Mouse (Mus musculus) hindbrain, embryonic 14.5 days (tissue): ENCODE results near the gene Paqr9. TPM values are rescaled to one million over a fixed set of nuclear protein-coding genes. Genes with fewer than 3 reads are reported as not detected.

ENCODE experiments used
- ATAC-seq: fragments of 200-750 bp; cut with Nextera tagmentation; 2 replicates; pipeline ENCODE4 v1.8.0; 2017; ENCODE audit warnings: moderate number of reproducible peaks, mild to moderate bottlenecking, moderate TSS enrichment, moderate library complexity; ENCODE audit not compliant: low FRiP score
- DNase-seq: peaks from one replicate; pipeline ENCODE4 v3.0.0-alpha.2; 2015; ENCODE audit warnings: low spot score
- H3K27ac ChIP-seq: fragments of 300-500 bp; sonication (generic); 2 replicates; pipeline ENCODE4 v1.5.1; 2014; ENCODE audit warnings: mild to moderate bottlenecking, moderate library complexity
- H3K27me3 ChIP-seq: fragments of 300-500 bp; sonication (generic); 2 replicates; pipeline ENCODE4 v1.6.1; 2014; ENCODE audit warnings: mild to moderate bottlenecking, low read length, mixed read lengths; ENCODE audit not compliant: control insufficient read depth, insufficient read depth
- H3K36me3 ChIP-seq: fragments of 300-500 bp; sonication (generic); replicated peaks from 2 replicates; pipeline ENCODE4 v1.6.1; 2014; ENCODE audit not compliant: control insufficient read depth, insufficient read depth
- H3K4me1 ChIP-seq: fragments of 300-500 bp; sonication (generic); replicated peaks from 2 replicates; pipeline ENCODE4 v1.6.1; 2014; ENCODE audit warnings: antibody characterized with exemption, low read length, mixed read lengths; ENCODE audit not compliant: control insufficient read depth, insufficient read depth
- H3K4me2 ChIP-seq: fragments of 300-500 bp; sonication (generic); replicated peaks from 2 replicates; pipeline ENCODE4 v1.6.1; 2014; ENCODE audit warnings: mild to moderate bottlenecking, moderate library complexity
- H3K4me3 ChIP-seq: fragments of 300-500 bp; sonication (generic); replicated peaks from 2 replicates; pipeline ENCODE4 v1.5.1; 2014; ENCODE audit warnings: mild to moderate bottlenecking, low read length
- H3K9ac ChIP-seq: fragments of 300-500 bp; sonication (generic); 2 replicates; pipeline ENCODE4 v1.6.1; 2014
- H3K9me3 ChIP-seq: fragments of 300-500 bp; sonication (generic); 2 replicates; pipeline ENCODE4 v1.6.1; 2016; ENCODE audit warnings: low read length; ENCODE audit not compliant: control insufficient read depth
- WGBS: fragments of 180-500 bp; shearing (Covaris S2); extraction: QIAGEN DNeasy Blood & Tissue Kit; methylation state at CpG from one replicate; pipeline ENCODE4 v1.1.7; 2014; 5-methylcytosine and 5-hydroxymethylcytosine counted together
- polyA plus RNA-seq: library from polyadenylated mRNA; unstranded; fragments of >200 nt; fragmentation: Nextera tagmentation; extraction: Ambion mirVana; gene quantifications from 2 replicates; pipeline ENCODE4 v1.2.1, GENCODE M21; 2014

The Paqr9 gene
- polyA plus RNA-seq, 1 experiment from 2014 or later = 8.7 TPM

GRCm38 (mm10) chr9:95569966-95570365, 10.5 kb downstream of the Paqr9 start:
- H3K4me3 ChIP-seq = no peak overlapping the region
- no peak overlapping the region for H3K4me2 ChIP-seq
- WGBS = 88% methylated on average over 5 of the region's 5 CpGs
- DNase-seq = no peak
- no peak for ATAC-seq
- H3K27ac ChIP-seq = no peak overlapping the region
- no peaks in the 10 kb centered on the region for H3K36me3 ChIP-seq
- H3K9ac ChIP-seq = no peak overlapping the region
- H3K9me3 ChIP-seq = no peaks in the 10 kb centered on the region
- H3K27me3 ChIP-seq = no peaks in the 10 kb centered on the region
- H3K4me1 ChIP-seq = 0 out of 2 replicates have a peak, but pooled peaks cover 6% of the 10 kb centered on the region

GRCm38 (mm10) chr9:95570604-95571003, 11.1 kb downstream of the Paqr9 start:
- H3K36me3 ChIP-seq = no peaks in the 10 kb centered on the region
- ATAC-seq (no peak), DNase-seq (no peak)
- WGBS = 92% methylated on average over 4 of the region's 4 CpGs
- no peak overlapping the region for H3K4me2 ChIP-seq
- no peak overlapping the region for H3K4me3 ChIP-seq
- H3K9me3 ChIP-seq = no peaks in the 10 kb centered on the region
- H3K27me3 ChIP-seq = no peaks in the 10 kb centered on the region
- H3K27ac ChIP-seq = no peak overlapping the region
- 0 out of 2 replicates have a peak, but pooled peaks cover 6% of the 10 kb centered on the region for H3K4me1 ChIP-seq
- no peak overlapping the region for H3K9ac ChIP-seq

GRCm38 (mm10) chr9:95571494-95571893, 12.0 kb downstream of the Paqr9 start:
- WGBS = 74% methylated on average over 4 of the region's 4 CpGs
- Histone ChIP-seq H3K4me1 (0 out of 2 replicates have a peak, but pooled peaks cover 6% of the 10 kb centered on the region), H3K9ac (no peak overlapping the region), H3K27me3 (no peaks in the 10 kb centered on the region), H3K4me3 (no peak overlapping the region), H3K9me3 (no peaks in the 10 kb centered on the region), H3K27ac (no peak overlapping the region), H3K4me2 (no peak overlapping the region), H3K36me3 (no peaks in the 10 kb centered on the region)
- ATAC-seq (no peak), DNase-seq (no peak)

GRCm38 (mm10) chr9:95572558-95572957, 13.1 kb downstream of the Paqr9 start:
- ATAC-seq (no peak), DNase-seq (no peak)
- Histone ChIP-seq H3K27me3 (no peaks in the 10 kb centered on the region), H3K27ac (no peak overlapping the region), H3K4me3 (no peak overlapping the region), H3K4me1 (no peaks in the 10 kb centered on the region), H3K36me3 (no peaks in the 10 kb centered on the region), H3K9me3 (no peaks in the 10 kb centered on the region), H3K9ac (no peak overlapping the region), H3K4me2 (no peak overlapping the region)
- 74% methylated on average over 5 of the region's 5 CpGs for WGBS

GRCm38 (mm10) chr9:95574116-95574515, 14.7 kb downstream of the Paqr9 start:
- Histone ChIP-seq H3K9ac (no peak overlapping the region), H3K27me3 (no peaks in the 10 kb centered on the region), H3K36me3 (no peaks in the 10 kb centered on the region), H3K4me2 (no peak overlapping the region), H3K4me3 (no peak overlapping the region), H3K9me3 (no peaks in the 10 kb centered on the region), H3K27ac (no peak overlapping the region), H3K4me1 (no peaks in the 10 kb centered on the region)
- DNase-seq = no peak
- 85% methylated on average over 4 of the region's 4 CpGs for WGBS
- no peak for ATAC-seq

GRCm38 (mm10) chr9:95577502-95577901, 18.0 kb downstream of the Paqr9 start:
- 93% methylated on average over 6 of the region's 6 CpGs for WGBS
- no peak overlapping the region for H3K4me2 ChIP-seq

GRCm38 (mm10) chr9:95578366-95578895, 19.0 kb downstream of the Paqr9 start:
- Histone ChIP-seq H3K4me1 (peaks cover 11% of the 10 kb centered on the region), H3K4me3 (no peak overlapping the region), H3K27ac (no peak overlapping the region), H3K4me2 (no peak overlapping the region), H3K36me3 (no peaks in the 10 kb centered on the region), H3K9ac (no peak overlapping the region), H3K9me3 (no peaks in the 10 kb centered on the region), H3K27me3 (peaks cover 7% of the 10 kb centered on the region)
- no peak for DNase-seq
- no peak for ATAC-seq
- 89% methylated on average over 5 of the region's 5 CpGs for WGBS

More at GRCm38 (mm10) chr9:95577502-95577901, 18.0 kb downstream of the Paqr9 start:
- H3K9me3 ChIP-seq = no peaks in the 10 kb centered on the region
- DNase-seq = no peak
- peaks cover 11% of the 10 kb centered on the region for H3K4me1 ChIP-seq
- H3K36me3 ChIP-seq = no peaks in the 10 kb centered on the region
- no peak overlapping the region for H3K9ac ChIP-seq
- no peak overlapping the region for H3K27ac ChIP-seq
- H3K4me3 ChIP-seq = no peak overlapping the region
- H3K27me3 ChIP-seq = peaks cover 7% of the 10 kb centered on the region
- ATAC-seq = no peak

- Histone ChIP-seq H3K27me3 (peaks cover 7% of the 10 kb centered on the region), H3K9ac (no peak overlapping the region), H3K4me2 (no peak overlapping the region), H3K4me1 (peaks cover 11% of the 10 kb centered on the region), H3K27ac (no peak overlapping the region), H3K4me3 (no peak overlapping the region), H3K36me3 (no peaks in the 10 kb centered on the region), H3K9me3 (no peaks in the 10 kb centered on the region)
- no peak for ATAC-seq
- no peak for DNase-seq
- WGBS = 57% methylated on average over 16 of the region's 16 CpGs
These were observed 21.7 kb downstream of the Paqr9 start for GRCm38 (mm10) chr9:95581021-95581757.

GRCm38 (mm10) chr9:95581758-95582515, 22.5 kb downstream of the Paqr9 start:
- Histone ChIP-seq H3K9ac (no peak overlapping the region), H3K4me1 (peaks cover 11% of the 10 kb centered on the region), H3K27ac (no peak overlapping the region), H3K27me3 (peaks cover 7% of the 10 kb centered on the region), H3K9me3 (no peaks in the 10 kb centered on the region), H3K4me2 (peak overlapping the region; percentile 50), H3K36me3 (no peaks in the 10 kb centered on the region), H3K4me3 (peak overlapping the region; percentile 10)
- no peak for ATAC-seq
- 12% methylated on average over 20 of the region's 20 CpGs for WGBS
- no peak for DNase-seq
